Mouse (Mus musculus) spleen, adult 12 weeks (tissue): ENCODE measurements around the gene Prss37.

Experiments used
- DNase-seq: peaks from one replicate; pipeline ENCODE4 v3.0.0; 2022; ENCODE audit warnings: low spot score

Gene Prss37

DNA sequence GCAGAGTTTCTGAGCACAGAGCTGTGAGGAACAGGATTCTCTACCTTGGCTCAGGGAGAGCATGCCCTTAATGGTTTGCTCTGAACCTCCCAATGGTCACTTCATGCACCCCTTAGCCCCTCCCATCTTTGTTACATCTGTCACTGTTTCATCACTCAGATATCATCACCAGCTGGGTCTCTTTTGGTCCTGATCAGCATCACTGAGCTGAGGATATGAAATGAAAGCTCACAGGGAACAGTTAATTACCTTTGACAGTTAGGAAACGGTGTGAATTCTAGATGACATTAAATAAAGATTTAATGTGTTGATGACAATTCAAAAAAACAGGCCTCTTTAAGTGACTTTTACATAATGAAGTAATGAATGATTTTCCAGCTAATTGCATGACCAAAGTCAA lies at the start of gene Prss37:
Gene Prss37, minus strand, starts transcription at position 101 of the 400 bp plus-strand sequence.
- DNase-seq: no peak

DNA sequence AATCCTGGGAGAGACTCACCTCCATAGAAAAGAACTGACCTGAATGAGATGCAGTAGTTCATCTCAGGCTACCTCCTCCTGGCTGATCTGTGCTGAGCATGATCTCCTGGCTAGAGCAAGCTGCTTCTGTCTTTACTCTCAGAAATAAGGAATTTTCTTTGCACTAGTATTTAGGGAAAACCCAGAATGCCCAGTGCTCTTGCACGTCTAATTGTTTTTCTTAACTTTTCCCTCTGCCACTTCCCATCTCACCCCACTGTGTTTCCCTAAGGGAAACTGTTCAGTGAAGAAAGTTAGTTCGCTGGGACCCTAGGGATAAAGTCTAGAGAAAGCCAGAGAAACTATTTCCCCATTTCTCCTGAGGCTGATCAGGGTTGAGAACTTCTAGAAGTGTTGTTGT lies 35.6 kb upstream of the Prss37 start, which contains the start of gene Olfr461:
Gene Olfr461, minus strand, starts transcription at position 101 of the 400 bp plus-strand sequence.
- DNase-seq: no peak

DNA sequence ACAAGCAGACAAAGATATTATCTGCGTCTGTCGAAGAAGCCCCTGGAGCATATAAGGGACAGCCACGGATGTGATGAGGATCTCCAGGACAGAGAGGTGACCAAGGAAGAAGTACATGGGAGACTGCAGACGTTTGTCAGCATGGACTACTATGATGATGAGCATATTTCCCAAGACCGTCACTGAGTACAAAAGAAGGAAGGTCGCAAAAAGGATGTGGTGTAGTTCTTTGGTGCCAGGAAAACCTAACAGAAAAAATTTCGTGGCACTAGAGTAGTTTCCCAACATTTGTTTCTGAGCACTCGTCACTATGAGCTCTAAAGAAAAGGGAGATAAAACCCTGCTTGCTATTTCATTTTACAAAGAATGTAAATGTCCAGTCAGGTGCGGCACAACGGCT lies 25.4 kb upstream of the Prss37 start:
- no peak for DNase-seq

DNA sequence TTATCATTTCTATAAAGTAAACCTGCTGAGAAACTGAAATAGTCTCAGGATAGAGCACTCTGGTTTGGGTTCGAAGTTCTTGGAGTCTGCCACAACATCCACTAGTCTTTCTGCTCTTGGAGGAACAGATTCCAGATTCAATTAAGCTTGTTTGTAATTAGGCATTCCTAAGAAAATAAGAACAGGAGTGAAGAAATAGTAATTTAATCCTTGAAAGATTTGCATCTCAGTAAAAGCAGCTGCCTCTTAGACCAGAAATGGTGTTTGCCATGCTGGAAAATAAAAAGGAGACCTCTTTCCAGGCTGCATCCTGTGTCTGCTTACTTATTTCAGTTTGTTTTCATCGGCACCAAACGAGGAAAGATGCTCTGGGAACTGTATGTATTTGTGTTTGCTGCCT lies 26.1 kb downstream of the Prss37 start, which contains the start of gene Tas2r108:
Gene Tas2r108, plus strand, starts transcription at position 301 of the 400 bp plus-strand sequence.
- DNase-seq: no peak

DNA sequence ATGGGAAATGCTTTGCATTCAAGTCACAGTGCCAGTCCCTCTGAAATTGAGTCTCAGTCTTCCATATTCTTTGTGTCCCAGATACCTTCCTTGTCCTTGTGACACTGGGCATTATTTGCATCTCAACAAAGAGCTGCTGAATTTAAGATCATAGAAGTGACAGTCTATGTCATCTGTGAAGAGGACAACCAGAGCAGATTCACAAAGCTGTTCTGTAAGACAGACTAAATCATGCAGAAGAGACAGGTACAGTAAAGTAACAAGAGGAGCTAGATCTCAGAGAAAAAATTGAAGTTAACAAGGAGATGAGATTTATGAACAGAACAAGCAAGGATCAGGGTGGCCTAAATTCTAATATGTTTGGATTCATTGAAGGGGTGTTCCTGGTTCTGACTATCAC lies 28.4 kb downstream of the Prss37 start, which contains the start of gene Tas2r137:
Gene Tas2r137, plus strand, starts transcription at position 301 of the 400 bp plus-strand sequence.
- no peak for DNase-seq

DNA sequence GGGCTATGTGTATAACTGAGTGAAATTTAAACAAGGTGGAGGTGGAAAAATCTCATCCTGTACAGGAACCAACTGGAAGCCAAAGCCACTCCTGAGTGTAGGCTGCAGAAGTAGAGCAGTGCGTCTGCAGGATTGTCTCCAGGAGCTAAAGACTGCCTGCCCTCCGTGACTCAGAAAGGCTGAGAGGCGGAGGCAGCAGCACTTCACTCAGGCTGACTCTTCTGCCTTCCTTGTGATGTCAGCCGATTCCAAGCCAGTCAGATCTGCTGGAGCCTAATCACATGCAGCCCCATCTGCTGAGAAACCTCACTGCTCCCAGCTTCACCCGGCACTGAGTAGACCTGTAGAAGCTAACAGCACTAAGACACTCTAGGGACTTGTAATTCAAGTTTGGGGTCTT lies 37.0 kb downstream of the Prss37 start:
- DNase-seq: no peak

DNA sequence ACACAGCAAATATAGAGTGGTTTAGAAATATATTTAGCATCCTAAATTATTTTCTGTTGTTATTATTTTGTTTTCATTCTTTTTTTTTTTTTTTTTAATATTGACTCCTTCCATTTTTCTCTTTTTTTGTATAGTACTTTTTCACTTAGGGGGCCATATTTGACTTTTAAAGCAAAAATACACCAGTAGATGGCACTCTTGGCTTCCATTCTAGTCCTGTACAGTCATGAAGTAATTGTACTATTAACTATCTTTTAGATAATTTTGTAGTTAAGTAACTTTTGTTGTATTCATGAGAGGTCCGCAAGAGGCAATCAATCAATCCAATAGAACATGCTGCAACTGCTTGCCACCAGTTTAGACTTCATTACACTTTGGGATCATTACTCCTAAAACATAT lies 39.6 kb downstream of the Prss37 start:
- no peak for DNase-seq

DNA sequence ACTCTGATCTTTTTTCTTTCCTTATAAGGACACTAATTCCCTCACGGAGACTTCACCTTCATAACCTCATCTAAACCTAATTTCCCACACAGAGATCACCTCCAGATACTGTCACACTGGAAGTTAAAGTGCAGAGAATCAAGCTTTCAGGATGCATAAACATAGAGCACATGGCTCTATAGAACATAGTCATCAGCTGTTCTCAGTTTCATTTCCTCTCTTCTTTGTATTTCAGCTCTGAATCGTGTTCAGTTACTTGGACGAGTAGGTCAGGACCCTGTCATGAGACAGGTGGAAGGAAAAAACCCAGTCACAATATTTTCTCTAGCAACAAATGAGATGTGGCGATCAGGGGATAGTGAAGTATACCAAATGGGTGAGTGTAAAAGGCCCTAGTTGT lies 43.2 kb downstream of the Prss37 start:
- no peak for DNase-seq

DNA sequence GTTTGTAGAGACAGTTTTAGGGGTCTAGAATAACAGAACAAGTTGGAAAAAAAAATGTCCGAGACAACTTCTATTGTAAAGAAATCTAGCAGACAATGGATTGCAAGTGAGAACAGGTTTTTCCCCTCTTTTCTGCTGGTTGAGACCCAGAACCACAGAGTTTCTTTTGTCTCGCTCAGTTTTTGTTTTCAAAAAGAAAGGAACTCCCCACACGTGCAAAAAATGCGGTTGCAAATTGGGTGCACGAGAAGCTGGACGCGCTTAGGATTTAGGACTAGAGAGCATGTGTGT lies 47.6 kb downstream of the Prss37 start:
- DNase-seq: no peak

DNA sequence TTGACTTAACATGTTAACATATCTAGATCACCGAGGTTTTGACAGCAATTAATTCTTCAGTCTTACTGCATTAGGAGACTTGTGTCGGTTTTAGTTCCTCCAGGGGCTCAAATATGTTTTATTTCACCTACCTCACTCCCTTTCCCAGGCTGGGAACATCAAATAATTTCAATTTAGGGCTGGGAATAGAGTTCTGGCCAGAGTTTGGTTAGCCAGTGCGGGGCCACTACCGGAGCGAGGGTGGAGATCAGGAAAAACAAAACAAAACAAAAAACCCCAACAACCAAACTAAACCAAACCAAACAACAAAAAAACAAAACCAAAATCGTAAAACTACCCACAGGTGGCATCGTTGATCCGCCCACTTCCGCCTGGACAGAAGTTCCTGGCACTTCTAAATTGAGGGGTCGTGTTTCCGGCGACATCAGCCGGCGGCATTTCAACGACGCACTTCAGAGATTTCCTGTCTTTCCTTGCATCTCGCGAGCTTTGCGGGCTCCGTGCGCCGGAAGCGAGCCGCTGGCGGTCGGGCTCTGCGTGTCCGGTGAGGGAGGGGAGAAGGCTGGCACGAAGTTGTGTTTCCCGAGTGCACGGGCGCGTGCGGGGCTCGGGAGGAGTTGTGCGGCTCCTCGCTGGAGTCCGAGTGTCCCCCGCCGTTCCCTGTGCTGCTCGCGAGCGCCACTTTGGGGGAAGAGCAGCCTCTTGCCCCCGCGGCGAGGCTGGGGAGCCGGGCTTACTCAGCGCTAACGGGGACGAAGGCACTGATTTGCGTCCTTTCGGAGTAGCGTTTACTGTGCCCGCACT lies 48.2 kb downstream of the Prss37 start, which contains the start of gene Ssbp1:
Gene Ssbp1, plus strand, starts transcription at position 437 of the 804 bp plus-strand sequence.
- DNase-seq: peak; percentile 84

DNA sequence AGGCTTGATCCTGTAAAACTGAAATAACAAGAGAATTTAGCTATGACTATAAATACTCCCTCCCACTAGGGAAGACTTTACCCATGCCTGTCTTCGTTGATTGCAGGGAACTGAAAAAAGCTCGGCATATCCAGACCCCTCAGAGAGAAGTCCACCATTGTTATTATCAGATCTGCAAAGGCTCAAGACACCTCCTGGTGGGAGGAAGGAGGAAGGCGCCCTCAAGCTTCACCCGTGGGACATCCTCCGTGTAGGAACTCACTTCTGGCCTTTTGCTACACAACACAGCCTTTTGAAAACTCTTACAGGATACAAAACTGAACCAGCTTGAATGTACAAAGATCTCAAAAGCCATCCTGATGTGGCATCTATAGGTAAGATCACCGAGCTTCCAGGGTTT lies 53.6 kb downstream of the Prss37 start:
- no peak for DNase-seq
